Mouse (Mus musculus) bone marrow, adult 2 months (tissue): ENCODE results near the gene Stfa2l1. TPM values are rescaled to one million over a fixed set of nuclear protein-coding genes. Genes with fewer than 3 reads are reported as not detected.
"Not testable (repeated sequence)": the region's sequence is repeated elsewhere in the genome, so short reads cannot be mapped to it uniquely, and the experiment has no call there.

ENCODE experiments used
- H3K27ac ChIP-seq: fragments of 200-500 bp; 2 replicates; pipeline ENCODE4 v1.5.1; 2012; ENCODE audit warnings: low read depth, mild to moderate bottlenecking, control low read depth, inconsistent platforms, low read length; ENCODE audit not compliant: control insufficient read depth, poor library complexity, insufficient read depth
- H3K4me1 ChIP-seq: fragments of 200-500 bp; 2 replicates; pipeline ENCODE4 v1.6.1; 2011; ENCODE audit warnings: low read length; ENCODE audit not compliant: control insufficient read depth, insufficient read depth
- H3K4me3 ChIP-seq: fragments of 200-500 bp; replicated peaks from 2 replicates; pipeline ENCODE3; 2011; ENCODE audit warnings: mild to moderate bottlenecking, low read depth, low read length, control low read depth; ENCODE audit not compliant: control insufficient read depth
- CTCF ChIP-seq: fragments of 200-500 bp; IDR thresholded peaks from 2 replicates; pipeline ENCODE4 v1.5.1; 2011; ENCODE audit warnings: low read length, control low read depth; ENCODE audit not compliant: control insufficient read depth, insufficient read depth
- POLR2A ChIP-seq: fragments of 200-500 bp; IDR thresholded peaks from 2 replicates; pipeline ENCODE4 v1.6.1; 2011; ENCODE audit warnings: low read depth, mild to moderate bottlenecking, control low read depth, low read length, borderline replicate concordance; ENCODE audit not compliant: control insufficient read depth
- WGBS: fragments of 180-500 bp; shearing (Covaris S2); methylation state at CpG from one replicate; pipeline ENCODE4 v1.1.7; 2018; 5-methylcytosine and 5-hydroxymethylcytosine counted together
- polyA plus RNA-seq: library from polyadenylated mRNA; stranded (reverse); fragments of >200 nt; gene quantifications from 2 replicates; pipeline ENCODE4 v1.2.4, GENCODE M21; 2011; ENCODE audit warnings: low replicate concordance; ENCODE audit not compliant: missing spikeins, insufficient read depth, insufficient read length

Stfa2l1 gene
- polyA plus RNA-seq, 1 experiment = 73.8 TPM

DNA sequence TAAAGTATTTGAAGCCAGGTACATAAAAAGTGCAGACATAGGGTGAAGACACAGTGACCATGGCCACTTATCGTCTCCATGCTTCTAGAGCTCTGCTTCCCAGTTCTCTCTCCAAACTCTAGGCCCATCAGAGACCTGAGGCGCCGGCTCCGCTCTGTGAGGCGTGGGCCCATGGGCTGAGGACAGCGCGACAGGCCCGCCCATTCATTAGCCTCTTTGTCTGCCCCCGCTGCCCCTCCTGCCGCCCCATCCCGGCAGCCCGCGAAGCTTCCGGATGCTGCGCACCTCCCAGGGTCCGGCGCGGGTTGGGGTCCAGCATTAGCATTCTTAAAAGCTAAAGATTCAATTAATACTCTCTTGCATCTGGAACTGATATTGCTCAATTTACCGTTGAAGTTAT lies 42.6 kb downstream of the Stfa2l1 start:
- no peak overlapping the region for H3K27ac ChIP-seq
- no peak overlapping the region for H3K4me3 ChIP-seq
- TF ChIP-seq CTCF (no peak), POLR2A (no peak)
- no peaks in the 10 kb centered on the region for H3K4me1 ChIP-seq
- WGBS = 60% methylated on average over 19 of the region's 19 CpGs

DNA sequence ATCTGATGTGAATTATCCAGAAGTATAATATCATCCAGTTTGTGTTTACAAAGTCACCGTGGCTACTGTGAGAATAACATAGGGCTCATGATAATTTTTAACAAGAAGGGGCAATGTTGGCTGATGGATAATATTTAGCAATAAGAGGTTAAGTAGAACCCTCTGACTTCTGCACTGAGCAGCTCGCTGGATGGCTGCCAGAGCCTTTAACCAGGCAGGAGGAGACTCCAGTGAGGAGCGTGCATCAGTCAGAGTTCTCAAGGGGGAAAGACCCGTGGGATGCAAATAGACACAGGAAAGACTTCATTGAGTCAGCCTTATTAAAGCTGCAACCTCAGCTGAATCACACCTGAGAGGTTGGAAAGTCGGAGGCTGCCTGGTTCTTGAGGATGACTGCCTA lies 47.2 kb downstream of the Stfa2l1 start:
- WGBS = 72% methylated on average over 5 of the region's 5 CpGs
- no peak overlapping the region for H3K27ac ChIP-seq
- H3K4me3 ChIP-seq = no peak overlapping the region
- TF ChIP-seq CTCF = no peak
- no peak for TF ChIP-seq POLR2A
- H3K4me1 ChIP-seq = no peaks in the 10 kb centered on the region

DNA sequence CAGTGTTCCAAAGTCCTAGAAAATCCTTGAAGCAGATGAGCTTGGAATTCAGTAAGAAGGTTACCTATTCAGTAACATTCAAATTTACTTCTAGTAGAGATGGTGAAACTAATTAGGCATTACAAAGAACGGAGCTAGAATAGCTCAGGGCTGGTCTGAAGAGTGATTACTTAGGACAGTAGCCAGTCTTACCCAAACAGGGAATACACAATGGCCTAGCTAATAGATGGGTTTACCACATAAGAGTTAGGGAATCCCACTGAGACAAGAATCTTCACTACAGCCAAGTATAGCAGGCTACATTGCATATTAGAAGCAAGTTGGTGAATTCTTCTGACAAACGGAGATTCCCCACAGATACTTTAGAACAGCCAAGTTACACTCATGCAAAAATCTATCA lies 49.1 kb downstream of the Stfa2l1 start:
- not testable (repeated sequence) for H3K4me1 ChIP-seq, H3K27ac ChIP-seq, H3K4me3 ChIP-seq
- WGBS = 51% methylated on average over 2 of the region's 2 CpGs

DNA sequence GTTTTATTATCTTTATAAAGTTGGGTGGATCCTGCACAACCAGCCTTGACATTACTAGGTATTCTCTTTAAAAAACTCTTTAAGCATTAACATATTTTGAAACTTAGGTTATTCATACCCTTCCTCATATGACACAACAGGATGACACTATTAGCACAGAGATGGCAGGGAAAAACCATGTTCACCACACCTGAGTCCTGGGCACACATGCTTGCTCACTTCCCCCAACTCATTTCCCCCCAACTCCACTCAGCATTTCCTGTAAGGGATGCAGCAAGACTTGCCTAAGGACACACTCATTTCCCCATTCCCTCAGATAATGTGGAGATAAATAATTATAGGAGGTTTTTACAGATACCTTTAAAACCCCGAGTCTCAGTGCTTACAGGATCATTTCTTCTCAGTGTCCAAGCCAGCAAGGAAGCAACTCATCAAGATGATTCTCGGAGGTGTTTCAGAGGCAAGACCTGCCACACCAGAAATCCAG lies 53.4 kb downstream of the Stfa2l1 start, which contains the start of gene Gm5416:
TSS of gene Gm5416 (plus strand) at position 437 of the 487 bp plus-strand sequence.
- Histone ChIP-seq H3K4me1 (no peaks in the 10 kb centered on the region), H3K4me3 (no peak within 1 kb of the TSS), H3K27ac (no peak within 1 kb of the TSS)
- no peak for TF ChIP-seq POLR2A
- TF ChIP-seq CTCF = no peak
- WGBS = 58% methylated on average over 2 of the region's 2 CpGs

Other genes starting within 250 kb of the Stfa2l1 start
- 18.7 and 19.6 TPM in 2 replicates for gene Parp9, start 218.3 kb upstream of the Stfa2l1 start, polyA plus RNA-seq
- 5.5 and 9.2 TPM in 2 replicates for gene Dtx3l, start 217.7 kb upstream of the Stfa2l1 start, polyA plus RNA-seq
- 26.7 and 48.3 TPM in 2 replicates for gene Kpna1, start 178.1 kb upstream of the Stfa2l1 start, polyA plus RNA-seq
- gene Wdr5b, start 115.6 kb upstream of the Stfa2l1 start, polyA plus RNA-seq = 4.7 and 7.3 TPM in 2 replicates
- 30.9 and 65.6 TPM in 2 replicates for gene Fam162a, start 85.2 kb upstream of the Stfa2l1 start, polyA plus RNA-seq
- 18.8 and 52.8 TPM in 2 replicates for gene Ccdc58, start 85.1 kb upstream of the Stfa2l1 start, polyA plus RNA-seq
- gene Csta1, start 25.6 kb upstream of the Stfa2l1 start, polyA plus RNA-seq = not detected in 2 replicates
- 31.2 and 55.2 TPM in 2 replicates for gene Gm5483, start 27.4 kb downstream of the Stfa2l1 start, polyA plus RNA-seq
- not detected in 2 replicates for gene Gm5416, start 53.6 kb downstream of the Stfa2l1 start, polyA plus RNA-seq
- 3.3 TPM in 1 of 2 replicates, not detected in the other for gene 2010005H15Rik, start 64.7 kb downstream of the Stfa2l1 start, polyA plus RNA-seq
- gene Stfa1, start 120.1 kb downstream of the Stfa2l1 start, polyA plus RNA-seq = 5.8 and 10.9 TPM in 2 replicates
- not detected in 2 replicates for gene BC117090, start 177.5 kb downstream of the Stfa2l1 start, polyA plus RNA-seq
- gene BC100530, start 210.9 kb downstream of the Stfa2l1 start, polyA plus RNA-seq = 9.4 TPM in 1 of 2 replicates, not detected in the other